Mouse (Mus musculus) embryonic facial prominence, embryonic 11.5 days (tissue): ENCODE measurements at regions not wholly inside any gene's neighbourhood (a gene's known extent, or its start where the extent isn't known, plus 50 kb on each side); places are given as distances from the start of the nearest gene placed in this dataset.

Source experiments
- ATAC-seq: fragments of 200-750 bp; cut with Nextera tagmentation; replicated peaks from 2 replicates; pipeline ENCODE4 v1.8.0; 2017; ENCODE audit warnings: low read depth; ENCODE audit not compliant: insufficient number of reproducible peaks, low FRiP score, low TSS enrichment
- DNase-seq: peaks from one replicate; pipeline ENCODE4 v3.0.0-alpha.2; 2015; ENCODE audit warnings: low spot score
- H3K27ac ChIP-seq: fragments of 300-500 bp; sonication (generic); replicated peaks from 2 replicates; pipeline ENCODE4 v1.5.1; 2014; ENCODE audit warnings: mild to moderate bottlenecking, low read depth, low read length, control low read depth
- H3K27me3 ChIP-seq: fragments of 300-500 bp; sonication (generic); 2 replicates; pipeline ENCODE4 v1.6.1; 2014; ENCODE audit warnings: mild to moderate bottlenecking, low read length, moderate library complexity, mixed read lengths; ENCODE audit not compliant: control insufficient read depth, insufficient read depth
- H3K36me3 ChIP-seq: fragments of 300-500 bp; sonication (generic); replicated peaks from 2 replicates; pipeline ENCODE4 v1.6.1; 2014; ENCODE audit warnings: low read depth, mild to moderate bottlenecking, low read length, moderate library complexity, mixed read lengths; ENCODE audit not compliant: control insufficient read depth, insufficient read depth
- H3K4me1 ChIP-seq: fragments of 300-500 bp; sonication (generic); 2 replicates; pipeline ENCODE4 v1.6.1; 2014; ENCODE audit warnings: low read length, mixed read lengths; ENCODE audit not compliant: control insufficient read depth, insufficient read depth
- H3K4me2 ChIP-seq: fragments of 300-500 bp; sonication (generic); 2 replicates; pipeline ENCODE4 v1.6.1; 2014; ENCODE audit warnings: low read depth, mild to moderate bottlenecking, control low read depth, low read length, moderate library complexity
- H3K4me3 ChIP-seq: fragments of 300-500 bp; sonication (generic); 2 replicates; pipeline ENCODE4 v1.5.1; 2014; ENCODE audit warnings: low read depth, low read length, control low read depth
- H3K9ac ChIP-seq: fragments of 300-500 bp; sonication (generic); replicated peaks from 2 replicates; pipeline ENCODE4 v1.6.1; 2014; ENCODE audit warnings: mild to moderate bottlenecking, control low read depth, low read length
- H3K9me3 ChIP-seq: fragments of 300-500 bp; sonication (generic); replicated peaks from 2 replicates; pipeline ENCODE4 v1.6.1; 2016; ENCODE audit warnings: mild to moderate bottlenecking, low read length, inconsistent platforms, mixed read lengths; ENCODE audit not compliant: control insufficient read depth
- WGBS: fragments of 180-500 bp; shearing (Covaris S2); extraction: QIAGEN DNeasy Blood & Tissue Kit; methylation state at CpG from one replicate; pipeline ENCODE4 v1.1.7; 2014; 5-methylcytosine and 5-hydroxymethylcytosine counted together

- no peak overlapping the region for H3K9ac ChIP-seq
- 67% methylated on average over 1 of the region's 1 CpGs for WGBS
These were observed 234.3 kb downstream of the Anxa1 start for GRCm38 (mm10) chr19:20156398-20156937.

GRCm38 (mm10) chr19:20139506-20139905 is 251.2 kb downstream of the Anxa1 start:
- H3K9me3 ChIP-seq = no peaks in the 10 kb centered on the region
- no peaks in the 10 kb centered on the region for H3K4me1 ChIP-seq
- no peaks in the 10 kb centered on the region for H3K36me3 ChIP-seq
- H3K27ac ChIP-seq = no peak overlapping the region
- no peaks in the 10 kb centered on the region for H3K27me3 ChIP-seq
- ATAC-seq (no peak), DNase-seq (no peak)
- H3K4me3 ChIP-seq = no peak overlapping the region
- 89% methylated on average over 12 of the region's 12 CpGs for WGBS
- no peak overlapping the region for H3K4me2 ChIP-seq
- no peak overlapping the region for H3K9ac ChIP-seq

More at GRCm38 (mm10) chr19:20156398-20156937, 234.3 kb downstream of the Anxa1 start:
- H3K27me3 ChIP-seq = no peaks in the 10 kb centered on the region
- H3K4me3 ChIP-seq = no peak overlapping the region
- DNase-seq (no peak), ATAC-seq (no peak)
- no peak overlapping the region for H3K4me2 ChIP-seq
- no peaks in the 10 kb centered on the region for H3K4me1 ChIP-seq
- H3K27ac ChIP-seq = no peak overlapping the region
- H3K36me3 ChIP-seq = no peaks in the 10 kb centered on the region
- H3K9me3 ChIP-seq = no peaks in the 10 kb centered on the region

DNA sequence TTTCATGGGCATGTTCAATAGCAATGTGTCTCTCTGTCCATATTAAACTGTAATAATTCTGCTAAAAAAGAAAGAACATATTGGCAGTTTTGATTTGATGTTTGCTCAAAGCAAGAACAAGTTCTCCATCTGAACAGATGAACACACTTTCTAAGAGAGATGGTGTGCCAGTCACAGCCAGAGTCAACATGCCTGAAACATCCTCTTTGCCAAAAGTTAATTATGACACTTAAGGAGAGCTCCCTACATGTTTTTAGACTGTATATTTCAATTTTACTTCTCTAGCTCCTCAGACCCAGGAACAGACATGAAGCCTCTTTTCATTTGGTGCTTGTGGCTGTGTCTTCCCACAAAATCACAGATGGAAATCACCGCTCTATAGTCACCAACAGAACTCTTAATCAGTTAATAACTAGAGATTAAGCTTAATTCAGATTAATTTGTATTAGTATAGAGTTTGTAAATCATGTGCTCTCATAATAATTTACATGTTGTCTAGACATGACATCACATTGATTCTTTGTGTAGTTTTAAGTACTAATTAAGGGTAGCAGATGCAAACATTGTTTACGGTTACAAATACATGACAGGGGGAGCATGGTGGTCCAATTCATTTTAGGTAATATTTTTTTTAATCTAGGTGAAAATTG is 267.1 kb downstream of the Anxa1 start:
- Histone ChIP-seq H3K36me3 (no peaks in the 10 kb centered on the region), H3K27ac (no peak overlapping the region), H3K9ac (no peak overlapping the region), H3K27me3 (no peaks in the 10 kb centered on the region), H3K4me2 (no peak overlapping the region), H3K4me1 (no peaks in the 10 kb centered on the region), H3K9me3 (no peaks in the 10 kb centered on the region), H3K4me3 (no peak overlapping the region)
- no peak for ATAC-seq
- DNase-seq = no peak
- WGBS = 93% methylated on average over 2 of the region's 2 CpGs

DNA sequence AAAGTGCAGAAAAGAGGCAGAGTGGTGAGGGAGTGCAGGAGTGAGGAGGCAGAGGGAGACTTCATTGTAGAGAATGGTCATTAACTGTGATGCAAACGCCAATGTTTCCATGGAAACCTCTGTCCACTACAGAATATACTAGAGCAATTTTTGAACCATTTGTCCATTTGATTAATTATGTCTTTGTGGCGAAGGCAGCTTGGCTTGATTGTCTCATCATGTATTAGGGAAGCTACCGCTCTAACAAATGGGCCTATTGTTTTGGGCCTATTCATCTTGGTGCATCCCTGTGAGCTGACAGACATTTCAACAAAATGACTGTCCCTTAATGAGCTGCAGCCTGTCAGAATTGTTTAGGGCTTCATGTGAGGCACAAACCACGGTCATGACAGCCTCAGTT is 268.3 kb downstream of the Anxa1 start:
- H3K4me2 ChIP-seq = no peak overlapping the region
- no peak overlapping the region for H3K27ac ChIP-seq
- H3K27me3 ChIP-seq = no peaks in the 10 kb centered on the region
- WGBS = 36% methylated on average over 4 of the region's 4 CpGs
- DNase-seq = peak; percentile 2
- no peaks in the 10 kb centered on the region for H3K4me1 ChIP-seq
- H3K9ac ChIP-seq = no peak overlapping the region
- H3K36me3 ChIP-seq = no peaks in the 10 kb centered on the region
- H3K4me3 ChIP-seq = no peak overlapping the region
- H3K9me3 ChIP-seq = no peaks in the 10 kb centered on the region
- peak; percentile 82; the same call in 1 of the 2 replicates for ATAC-seq

- Histone ChIP-seq H3K36me3 (no peaks in the 10 kb centered on the region), H3K9ac (no peak overlapping the region), H3K9me3 (no peaks in the 10 kb centered on the region), H3K4me2 (no peak overlapping the region), H3K4me3 (no peak overlapping the region), H3K27ac (no peak overlapping the region), H3K27me3 (no peaks in the 10 kb centered on the region), H3K4me1 (no peaks in the 10 kb centered on the region)
- WGBS = 86% methylated on average over 3 of the region's 3 CpGs
- DNase-seq (no peak), ATAC-seq (no peak)
These were observed 276.5 kb downstream of the Anxa1 start for GRCm38 (mm10) chr19:20114237-20114636.
